Mouse (Mus musculus) liver, adult 2 months (tissue): ENCODE measurements around the gene Vps33a.

Experiments
- CTCF ChIP-seq: fragments of 200-500 bp; IDR thresholded peaks from 2 replicates; pipeline ENCODE4 v1.5.1; 2011; ENCODE audit warnings: low read depth, low read length, control low read depth
- POLR2A ChIP-seq: fragments of 200-500 bp; IDR thresholded peaks from 2 replicates; pipeline ENCODE4 v1.6.1; 2011; ENCODE audit warnings: low read length, control low read depth; ENCODE audit not compliant: insufficient read depth; ENCODE audit errors: extremely low read depth

GRCm38 (mm10) chr5:123487659-123488395 is 85.0 kb downstream of the Vps33a start:
- TF ChIP-seq CTCF (no peak), POLR2A (no peak)
